Mouse (Mus musculus): ENCODE measurements around the gene Mcat. TPM values are rescaled to one million over a fixed set of nuclear protein-coding genes. Genes with fewer than 3 reads are reported as not detected.

Gene Mcat
- polyA plus RNA-seq, 1 experiment, result not detected

- Histone ChIP-seq H3K27ac (ENCODE audit: insufficient read depth, low read depth, low read length) (no peak overlapping the region), H3K4me3 (ENCODE audit: insufficient read depth, low read depth, low read length) (no peak overlapping the region), H3K4me1 (ENCODE audit: control insufficient read depth, insufficient read depth, low read length) (no peaks in the 10 kb centered on the region; the same call in 1 of the 2 replicates)
- WGBS, result 68% methylated on average over 11 of the region's 11 CpGs
- TF ChIP-seq CTCF (IDR thresholded peaks at IDR 0.05; ENCODE audit: insufficient read depth, low read depth, low read length) (no peak), POLR2A (IDR thresholded peaks at IDR 0.05; ENCODE audit: insufficient read depth, low read depth, low read length) (no peak)
Measured at GRCm38 (mm10) chr15:83569682-83570081, 6.1 kb upstream of the Mcat start.

- H3K4me3 ChIP-seq (ENCODE audit: insufficient read depth, low read depth, low read length), result no peak overlapping the region
- 98% methylated on average over 5 of the region's 5 CpGs for WGBS
- TF ChIP-seq CTCF (IDR thresholded peaks at IDR 0.05; ENCODE audit: insufficient read depth, low read depth, low read length) (no peak), POLR2A (IDR thresholded peaks at IDR 0.05; ENCODE audit: insufficient read depth, low read depth, low read length) (no peak)
- H3K4me1 ChIP-seq (ENCODE audit: control insufficient read depth, insufficient read depth, low read length), result peaks cover 11% of the 10 kb centered on the region; the same call in 1 of the 2 replicates
- H3K27ac ChIP-seq (ENCODE audit: insufficient read depth, low read depth, low read length), result no peak overlapping the region
Measured at GRCm38 (mm10) chr15:83568544-83568943, 5.0 kb upstream of the Mcat start.

- H3K27ac ChIP-seq (ENCODE audit: insufficient read depth, low read depth, low read length), result no peak overlapping the region
- no peak overlapping the region for H3K4me3 ChIP-seq (ENCODE audit: insufficient read depth, low read depth, low read length)
- H3K4me1 ChIP-seq (ENCODE audit: control insufficient read depth, insufficient read depth, low read length), result peaks cover 14% of the 10 kb centered on the region; the same call in 1 of the 2 replicates
- no peak for TF ChIP-seq CTCF (IDR thresholded peaks at IDR 0.05; ENCODE audit: insufficient read depth, low read depth, low read length)
- TF ChIP-seq POLR2A (IDR thresholded peaks at IDR 0.05; ENCODE audit: insufficient read depth, low read depth, low read length), result no peak
- WGBS, result 92% methylated on average over 3 of the region's 3 CpGs
Measured at GRCm38 (mm10) chr15:83567728-83568127, 4.1 kb upstream of the Mcat start.

GRCm38 (mm10) chr15:83566006-83566405, 2.4 kb upstream of the Mcat start:
- Histone ChIP-seq H3K27ac (ENCODE audit: insufficient read depth, low read depth, low read length) (no peak overlapping the region), H3K4me1 (ENCODE audit: control insufficient read depth, insufficient read depth, low read length) (peaks cover 14% of the 10 kb centered on the region; the same call in 1 of the 2 replicates), H3K4me3 (ENCODE audit: insufficient read depth, low read depth, low read length) (no peak overlapping the region)
- TF ChIP-seq CTCF (IDR thresholded peaks at IDR 0.05; ENCODE audit: insufficient read depth, low read depth, low read length) (no peak), POLR2A (IDR thresholded peaks at IDR 0.05; ENCODE audit: insufficient read depth, low read depth, low read length) (no peak)
- WGBS, result 84% methylated on average over 5 of the region's 5 CpGs

- H3K4me3 ChIP-seq (ENCODE audit: insufficient read depth, low read depth, low read length), result no peak overlapping the region
- no peak overlapping the region for H3K27ac ChIP-seq (ENCODE audit: insufficient read depth, low read depth, low read length)
- no peak for TF ChIP-seq POLR2A (IDR thresholded peaks at IDR 0.05; ENCODE audit: insufficient read depth, low read depth, low read length)
- TF ChIP-seq CTCF (IDR thresholded peaks at IDR 0.05; ENCODE audit: insufficient read depth, low read depth, low read length), result no peak
- WGBS, result 60% methylated on average over 3 of the region's 3 CpGs
- H3K4me1 ChIP-seq (ENCODE audit: control insufficient read depth, insufficient read depth, low read length), result peaks cover 14% of the 10 kb centered on the region; the same call in 1 of the 2 replicates
Measured at GRCm38 (mm10) chr15:83565434-83565833, 1.8 kb upstream of the Mcat start.

- Histone ChIP-seq H3K27ac (ENCODE audit: insufficient read depth, low read depth, low read length) (no peak overlapping the region), H3K4me3 (ENCODE audit: insufficient read depth, low read depth, low read length) (peak overlapping the region; percentile 13), H3K4me1 (ENCODE audit: control insufficient read depth, insufficient read depth, low read length) (peaks cover 14% of the 10 kb centered on the region; the same call in 1 of the 2 replicates)
- TF ChIP-seq POLR2A (IDR thresholded peaks at IDR 0.05; ENCODE audit: insufficient read depth, low read depth, low read length) (no peak), CTCF (IDR thresholded peaks at IDR 0.05; ENCODE audit: insufficient read depth, low read depth, low read length) (no peak)
- 5% methylated on average over 27 of the region's 27 CpGs for WGBS
Measured at GRCm38 (mm10) chr15:83563857-83564651, 467 bp upstream of the Mcat start.

GRCm38 (mm10) chr15:83562626-83563270, 839 bp downstream of the Mcat start:
- H3K4me1 ChIP-seq (ENCODE audit: control insufficient read depth, insufficient read depth, low read length), result peaks cover 14% of the 10 kb centered on the region; the same call in 1 of the 2 replicates
- H3K27ac ChIP-seq (ENCODE audit: insufficient read depth, low read depth, low read length), result no peak overlapping the region
- 62% methylated on average over 15 of the region's 15 CpGs for WGBS
- TF ChIP-seq CTCF (IDR thresholded peaks at IDR 0.05; ENCODE audit: insufficient read depth, low read depth, low read length) (no peak), POLR2A (IDR thresholded peaks at IDR 0.05; ENCODE audit: insufficient read depth, low read depth, low read length) (no peak)
- no peak overlapping the region for H3K4me3 ChIP-seq (ENCODE audit: insufficient read depth, low read depth, low read length)

GRCm38 (mm10) chr15:83560941-83561477, 2.6 kb downstream of the Mcat start:
- Histone ChIP-seq H3K4me1 (ENCODE audit: control insufficient read depth, insufficient read depth, low read length) (peaks cover 14% of the 10 kb centered on the region; the same call in 1 of the 2 replicates), H3K4me3 (ENCODE audit: insufficient read depth, low read depth, low read length) (no peak overlapping the region), H3K27ac (ENCODE audit: insufficient read depth, low read depth, low read length) (no peak overlapping the region)
- TF ChIP-seq POLR2A (IDR thresholded peaks at IDR 0.05; ENCODE audit: insufficient read depth, low read depth, low read length), result no peak
- no peak for TF ChIP-seq CTCF (IDR thresholded peaks at IDR 0.05; ENCODE audit: insufficient read depth, low read depth, low read length)
- 61% methylated on average over 5 of the region's 5 CpGs for WGBS

Data from olfactory bulb, adult 2 months (tissue).